Comparison of ENCODE assay signal across 9 mouse cellular contexts in the genomic region with DNA sequence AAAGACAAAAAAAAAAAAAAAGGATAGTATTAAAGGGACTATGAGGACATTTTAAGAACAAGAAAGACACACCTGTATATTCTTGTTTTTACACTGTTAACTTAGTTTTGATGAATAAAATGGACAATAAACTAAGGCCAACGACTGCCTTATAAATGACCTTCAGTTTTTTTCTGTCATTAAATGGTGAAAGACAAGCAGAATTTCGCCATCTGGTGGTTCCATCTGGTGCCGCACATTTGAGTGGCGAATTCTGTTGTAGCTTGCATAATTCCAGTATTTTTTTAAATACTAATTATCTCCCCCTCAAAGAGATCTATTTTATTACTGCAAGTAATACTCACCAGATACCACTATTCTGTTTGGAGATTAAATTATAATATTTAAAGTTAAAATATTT.
DNase-seq lines count a peak whose midpoint lies in the region; ATAC-seq and TF ChIP-seq lines count a peak whose summit lies in the region.
"Had no signal": no experiment of that assay in that cellular context is flagged by ENCODE, and none has a peak within 500 bp of the region (broad histone marks: within the 10 kb centered on the region; RNA-seq: fewer than 3 reads in every experiment).

No protein-coding gene starts in this region.

- peak; percentile 60 for TF ChIP-seq CTCF in lung, postnatal 0 days (IDR thresholded peaks at IDR 0.05)

- H3K4me1 ChIP-seq in midbrain, embryonic 11.5 days (ENCODE audit: control insufficient read depth, insufficient read depth, low read length) = no peaks in the 10 kb centered on the region
- H3K4me1 ChIP-seq in midbrain, embryonic 15.5 days = no peaks in the 10 kb centered on the region
- H3K4me1 ChIP-seq in lung, postnatal 0 days (ENCODE audit: insufficient read depth, low read depth, low read length) = no peaks in the 10 kb centered on the region

- 32% methylated on average over 4 of the region's 4 CpGs for WGBS in midbrain, embryonic 11.5 days
- 38% methylated on average over 4 of the region's 4 CpGs for WGBS in midbrain, embryonic 15.5 days
- 27% methylated on average over 4 of the region's 4 CpGs for WGBS in lung, postnatal 0 days

- no peak overlapping the region for H3K9ac ChIP-seq in midbrain, embryonic 11.5 days (ENCODE audit: low read length)
- no peak overlapping the region for H3K9ac ChIP-seq in midbrain, embryonic 15.5 days
- no peak overlapping the region for H3K9ac ChIP-seq in lung, postnatal 0 days (replicated peaks; ENCODE audit: low read depth)

- no peaks in the 10 kb centered on the region for H3K36me3 ChIP-seq in midbrain, embryonic 11.5 days (ENCODE audit: control insufficient read depth, insufficient read depth, low read length)
- no peaks in the 10 kb centered on the region for H3K36me3 ChIP-seq in midbrain, embryonic 15.5 days (replicated peaks)
- H3K36me3 ChIP-seq in lung, postnatal 0 days (ENCODE audit: insufficient read depth, low read length) = no peaks in the 10 kb centered on the region

- no peak overlapping the region for H3K4me3 ChIP-seq in midbrain, embryonic 11.5 days (ENCODE audit: low read depth, low read length)
- H3K4me3 ChIP-seq in midbrain, embryonic 15.5 days = no peak overlapping the region
- no peak overlapping the region for H3K4me3 ChIP-seq in lung, postnatal 0 days (ENCODE audit: low read depth, low read length)

- no peak for TF ChIP-seq EP300 in lung, postnatal 0 days (IDR thresholded peaks at IDR 0.05)

- no peaks in the 10 kb centered on the region for H3K9me3 ChIP-seq in midbrain, embryonic 11.5 days (ENCODE audit: control insufficient read depth, low read length)
- H3K9me3 ChIP-seq in midbrain, embryonic 15.5 days = no peaks in the 10 kb centered on the region
- H3K9me3 ChIP-seq in lung, postnatal 0 days (ENCODE audit: low read length) = no peaks in the 10 kb centered on the region

- DNase-seq in gastrocnemius, postnatal 10 days = peak; percentile 19
- DNase-seq in gastrocnemius, postnatal 14 days = no peak
- peak; percentile 86 for DNase-seq in midbrain, embryonic 11.5 days (ENCODE audit: low spot score, missing footprints)
- peak; percentile 27 for DNase-seq in adipocyte (ENCODE audit: low spot score)
- peak; percentile 11 for DNase-seq in lung, postnatal 0 days (ENCODE audit: low spot score)
- no peak for DNase-seq in urinary bladder, postnatal 25 days (ENCODE audit: low spot score)
- DNase-seq: right cerebral cortex, postnatal 14 days had no signal

- no peak for ATAC-seq in midbrain, embryonic 11.5 days (ENCODE audit: low FRiP score)
- ATAC-seq in midbrain, embryonic 15.5 days (replicated peaks) = no peak
- ATAC-seq in lung, postnatal 0 days = no peak
- ATAC-seq in megakaryocyte-erythroid progenitor cell, adult 5-6 weeks (replicated peaks; ENCODE audit: low FRiP score, low TSS enrichment, poor library complexity, severe bottlenecking) = no peak

- no peak overlapping the region for H3K27ac ChIP-seq in midbrain, embryonic 11.5 days (ENCODE audit: low read depth, low read length)
- H3K27ac ChIP-seq in midbrain, embryonic 15.5 days = no peak overlapping the region
- no peak overlapping the region for H3K27ac ChIP-seq in lung, postnatal 0 days (ENCODE audit: low read length)

- no peak overlapping the region for H3K4me2 ChIP-seq in midbrain, embryonic 11.5 days
- H3K4me2 ChIP-seq in midbrain, embryonic 15.5 days = no peak overlapping the region
- no peak overlapping the region for H3K4me2 ChIP-seq in lung, postnatal 0 days (replicated peaks; ENCODE audit: low read depth, low read length)

- intact Hi-C loops in gastrocnemius, postnatal 14 days (cut with DNase I; ENCODE audit: low total_unique reads) = no loop called here

- no peaks in the 10 kb centered on the region for H3K27me3 ChIP-seq in midbrain, embryonic 11.5 days (ENCODE audit: control insufficient read depth, insufficient read depth, low read length)
- no peaks in the 10 kb centered on the region for H3K27me3 ChIP-seq in midbrain, embryonic 15.5 days (replicated peaks)
- H3K27me3 ChIP-seq in lung, postnatal 0 days (replicated peaks; ENCODE audit: insufficient read depth, low read length) = no peaks in the 10 kb centered on the region

Comparison
In these comparisons a context has a peak if more than half of its experiments do, and no peak if none do; other contexts are left out.
1. DNase-seq: peak in gastrocnemius, postnatal 10 days (single experiment), midbrain, embryonic 11.5 days (single experiment), adipocyte (single experiment) and lung, postnatal 0 days (single experiment); none in gastrocnemius, postnatal 14 days (single experiment) and urinary bladder, postnatal 25 days (single experiment).